Mouse (Mus musculus) E14TG2a.4 (cell line): ENCODE measurements around the gene Ak2.

Experiments
- CTCF ChIP-seq: conservative IDR thresholded peaks from 2 replicates; pipeline ENCODE4 v1.5.1; 2014; ENCODE audit warnings: low read length
- NANOG ChIP-seq: IDR thresholded peaks from 2 replicates; pipeline ENCODE4 v1.6.1; 2014; ENCODE audit warnings: borderline replicate concordance, low read length, mixed read lengths
- POU5F1 ChIP-seq: IDR thresholded peaks from 2 replicates; pipeline ENCODE4 v1.6.1; 2014; ENCODE audit warnings: low read length, borderline replicate concordance

DNA sequence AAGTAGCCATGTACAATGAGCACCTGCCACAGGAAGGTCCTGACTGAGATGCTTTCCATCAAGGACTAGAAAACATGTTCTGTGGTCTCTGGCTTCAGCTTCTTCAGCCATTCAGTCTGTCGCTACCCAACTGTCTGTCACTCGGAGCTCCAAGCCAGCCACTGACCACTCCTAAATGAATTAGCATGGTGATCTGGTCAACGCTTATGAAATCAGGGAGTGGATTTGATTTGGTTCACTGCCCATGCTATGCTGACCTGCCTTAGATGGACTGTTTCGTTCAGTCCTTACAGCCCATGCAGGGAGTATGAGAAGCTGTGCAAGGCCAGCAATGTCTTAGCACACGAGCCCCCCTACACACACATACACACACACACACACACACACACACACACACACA, 37.9 kb upstream of the Ak2 start:
- TF ChIP-seq NANOG = no peak
- TF ChIP-seq CTCF = no peak
- no peak for TF ChIP-seq POU5F1
